Mouse (Mus musculus) adrenal gland (tissue): ENCODE results near the gene Olfr1066.
"Not testable (repeated sequence)": the region's sequence is repeated elsewhere in the genome, so short reads cannot be mapped to it uniquely, and the experiment has no call there.

Experiments
- intact Hi-C: fragments of 180-260 bp; cut with DNase I; formaldehyde crosslinking; loops from one replicate; pipeline ENCODE4 v1.15.1; 2025
- long read RNA-seq, 2 experiments: library from polyadenylated mRNA; unstranded; transcript quantifications; one replicate each; pipeline ENCODE4 v2.0.0; 2020; ENCODE audit warnings: borderline replicate concordance in 1 of 2; ENCODE audit not compliant: insufficient replicate concordance in 1 of 2

Olfr1066 gene
- long read RNA-seq, experiment 1: 0 reads
- long read RNA-seq, experiment 2: 0 reads

- intact Hi-C loops: no loop called here
Measured at GRCm38 (mm10) chr2:86456169-86456568, at the start of gene Olfr1066. TSS of gene Olfr1066 (minus strand) at chr2:86456269.

DNA sequence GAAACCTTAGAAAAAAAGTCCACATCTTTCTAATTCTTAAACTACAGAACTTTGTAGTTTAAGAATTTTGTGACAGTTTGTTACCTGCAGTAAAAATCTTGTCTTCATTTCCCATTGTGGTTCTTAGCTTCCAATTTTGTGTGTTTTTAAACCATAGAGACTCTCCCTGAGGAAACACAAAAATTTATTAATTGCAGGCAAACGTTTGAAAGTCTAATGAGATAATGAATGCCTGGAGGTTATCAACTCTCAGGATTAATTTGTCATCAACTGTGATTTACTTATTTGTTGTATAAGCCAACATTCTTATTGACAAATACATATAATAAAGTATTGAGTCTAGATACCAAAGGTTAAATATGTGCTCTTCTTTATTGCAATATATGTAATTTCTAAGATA, 31.2 kb upstream of the Olfr1066 start, which contains the start of gene Olfr228:
Gene Olfr228 (minus strand): TSS at position 101 of the 400 bp plus-strand sequence.
- intact Hi-C loops: no loop called here

DNA sequence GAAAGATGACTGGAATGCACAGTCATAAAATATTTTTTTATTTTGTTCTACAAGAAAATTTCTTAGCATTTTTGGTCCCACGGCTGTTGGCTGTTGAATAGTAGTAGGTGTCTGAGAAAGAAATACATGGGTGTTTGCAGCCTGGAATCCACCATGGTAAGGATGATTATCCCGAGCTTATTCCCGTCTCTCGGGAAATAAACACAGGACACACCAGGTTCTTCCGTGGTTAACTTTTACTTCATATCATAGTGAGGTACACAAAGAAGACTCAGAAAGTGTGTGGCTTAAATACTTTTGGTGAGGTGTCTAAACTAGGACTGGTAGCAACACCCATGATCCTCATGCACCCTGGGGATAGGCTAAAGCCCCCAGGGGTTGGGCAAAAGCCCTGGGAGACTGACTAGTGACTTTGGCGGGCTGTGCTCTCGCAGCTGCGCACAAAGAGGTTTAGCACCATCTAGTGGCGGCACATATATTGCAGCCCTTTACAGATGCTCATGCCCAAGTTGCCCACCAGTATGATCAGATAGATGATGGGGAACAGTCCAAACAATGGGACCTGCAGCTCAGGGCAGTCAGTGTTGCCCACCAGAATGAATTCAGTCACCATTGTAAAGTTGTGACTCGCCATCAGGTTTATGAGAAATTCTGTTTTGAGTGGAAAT, 8.5 kb upstream of the Olfr1066 start:
- intact Hi-C loops: loop anchor here (2.0 kb wide), 2 partner anchors 740 to 1342 kb away; no protein-coding TSS in a partner anchor

- intact Hi-C loops: no loop called here
Measured at GRCm38 (mm10) chr2:86460434-86460833, 4.4 kb upstream of the Olfr1066 start.

DNA sequence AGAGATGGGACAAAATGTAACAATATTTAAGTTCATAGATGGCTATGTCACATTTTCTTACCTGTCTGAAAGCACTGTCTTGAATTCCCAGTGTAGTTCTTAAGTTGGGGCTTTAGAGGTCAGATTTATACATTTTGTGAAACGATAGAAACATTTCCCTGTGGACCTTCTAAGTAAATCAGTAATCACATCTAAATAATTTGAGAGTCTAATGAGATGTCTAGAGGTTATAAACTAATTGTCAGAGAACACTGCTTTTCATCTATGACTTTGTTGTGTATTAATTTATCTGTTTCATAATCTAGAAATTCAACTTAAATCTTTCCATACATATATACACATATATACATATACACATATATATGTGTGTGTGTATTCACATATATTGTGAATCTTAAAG, 5.6 kb downstream of the Olfr1066 start, which contains the start of gene Olfr1065:
Gene Olfr1065 (minus strand): TSS at position 101 of the 400 bp plus-strand sequence.
- intact Hi-C loops: not testable (repeated sequence)

- intact Hi-C loops: not testable (repeated sequence)
Measured at GRCm38 (mm10) chr2:86442101-86442500, 14.0 kb downstream of the Olfr1066 start.

DNA sequence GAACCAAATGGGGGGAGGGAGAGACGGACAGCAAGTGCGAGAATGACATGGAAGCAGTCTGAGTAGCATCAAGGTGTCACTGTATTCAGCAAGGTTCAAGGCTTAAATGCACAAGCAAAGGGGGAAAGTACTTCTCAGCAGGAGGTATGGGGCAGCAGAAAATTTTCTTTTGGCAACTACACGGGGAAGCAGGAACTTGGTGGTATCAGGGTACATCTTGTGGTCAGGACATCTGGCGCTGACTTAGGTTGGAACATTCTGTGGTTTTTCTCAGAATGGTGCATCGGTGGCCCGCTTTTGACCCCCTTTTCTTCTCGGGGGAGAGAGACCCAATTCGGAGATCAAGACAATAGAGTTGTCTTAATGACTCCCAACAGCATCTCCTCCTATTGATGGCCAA, 27.6 kb downstream of the Olfr1066 start:
- intact Hi-C loops: not testable (repeated sequence)

DNA sequence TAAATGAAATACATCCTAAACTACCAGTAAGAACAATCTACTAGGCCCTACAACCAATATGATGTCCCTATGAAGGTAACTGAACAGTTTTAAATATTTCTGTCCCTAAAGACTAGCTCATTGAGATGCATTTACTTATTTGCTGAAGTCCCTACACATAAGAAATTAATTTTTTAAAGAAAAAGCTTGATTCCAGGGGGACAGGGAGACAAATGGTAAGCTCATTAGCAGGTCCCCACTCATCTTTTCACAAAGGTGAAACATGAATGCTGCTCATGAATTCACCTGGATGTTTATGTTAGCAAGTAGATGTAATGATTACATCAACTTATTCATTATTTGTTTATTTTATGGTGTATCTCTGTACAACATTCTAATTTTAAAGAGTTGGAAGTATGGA, 29.4 kb downstream of the Olfr1066 start, which contains the start of gene Olfr1062:
Gene Olfr1062 (minus strand): TSS at position 101 of the 400 bp plus-strand sequence.
- intact Hi-C loops: not testable (repeated sequence)

- intact Hi-C loops: no loop called here
Measured at GRCm38 (mm10) chr2:86413950-86414349, 42.1 kb downstream of the Olfr1066 start, which contains the start of gene Olfr1061. TSS of gene Olfr1061 (minus strand) at chr2:86414050.
